9 mouse cellular contexts compared by ENCODE assay signal in genomic region chr8:105359646-105360045, GRCm38 (mm10). TPM values are rescaled to one million over a fixed set of nuclear protein-coding genes. Genes with fewer than 3 reads are reported as not detected.
A peak's percentile ranks its signal among the peaks of the same experiment; 100 is the strongest.
DNase-seq lines count a peak whose midpoint lies in the region; ATAC-seq and TF ChIP-seq lines count a peak whose summit lies in the region.
"Had no signal": no experiment of that assay in that cellular context is flagged by ENCODE, and none has a peak within 500 bp of the region (broad histone marks: within the 10 kb centered on the region; RNA-seq: fewer than 3 reads in every experiment).

No protein-coding gene starts in this region.

- peak; percentile 35; the same call in 1 of the 2 replicates for TF ChIP-seq CTCF in liver, embryonic 14.5 days (IDR thresholded peaks at IDR 0.05; ENCODE audit: low read depth)

- H3K9ac ChIP-seq in liver, embryonic 14.5 days (replicated peaks), result no peak overlapping the region
- H3K9ac ChIP-seq in embryonic facial prominence, embryonic 12.5 days, result 0 out of 2 replicates have a peak overlapping the region, but pooled peaks have one; percentile 24
- no peak overlapping the region for H3K9ac ChIP-seq in midbrain, embryonic 16.5 days (ENCODE audit: low read depth, low read length)

- no peaks in the 10 kb centered on the region for H3K36me3 ChIP-seq in liver, embryonic 14.5 days (replicated peaks; ENCODE audit: control insufficient read depth, insufficient read depth, low read depth)
- peaks cover 23% of the 10 kb centered on the region for H3K36me3 ChIP-seq in embryonic facial prominence, embryonic 12.5 days
- H3K36me3 ChIP-seq in midbrain, embryonic 16.5 days (ENCODE audit: control insufficient read depth, insufficient read depth, low read length), result peaks cover 21% of the 10 kb centered on the region

- H3K4me1 ChIP-seq in liver, embryonic 14.5 days (replicated peaks; ENCODE audit: control insufficient read depth in 2 of 2, insufficient read depth in 2 of 2, low read length in 1 of 2), result peaks cover 0 to 4% of the 10 kb centered on the region in 2 experiments; a peak in 1 of 4 replicates
- 0 out of 2 replicates have a peak, but pooled peaks cover 3% of the 10 kb centered on the region for H3K4me1 ChIP-seq in embryonic facial prominence, embryonic 12.5 days
- no peaks in the 10 kb centered on the region for H3K4me1 ChIP-seq in midbrain, embryonic 16.5 days (ENCODE audit: control insufficient read depth, insufficient read depth, low read length)

- H3K27ac ChIP-seq in liver, embryonic 14.5 days, result no peak overlapping the region
- H3K27ac ChIP-seq in embryonic facial prominence, embryonic 12.5 days, result no peak overlapping the region
- no peak overlapping the region for H3K27ac ChIP-seq in midbrain, embryonic 16.5 days (ENCODE audit: low read length)
- H3K27ac ChIP-seq: macrophage had no signal

- no peak for ATAC-seq in liver, embryonic 14.5 days (ENCODE audit: insufficient read depth)
- no peak for ATAC-seq in embryonic facial prominence, embryonic 12.5 days (ENCODE audit: insufficient number of reproducible peaks, insufficient read depth, low FRiP score, low TSS enrichment)
- peak; percentile 46; the same call in 1 of the 2 replicates for ATAC-seq in midbrain, embryonic 16.5 days

- no peak for DNase-seq in liver, embryonic 14.5 days (ENCODE audit: low read depth in 3 of 3, low spot score in 3 of 3)
- DNase-seq in liver, result no peak
- peak; percentile 56 for DNase-seq in R1 (ENCODE audit: low read depth, low spot score)
- DNase-seq in ovary, postnatal 10 days (ENCODE audit: low spot score), result no peak
- DNase-seq in heart, adult 9 months (ENCODE audit: low spot score in 2 of 2), result no peak
- DNase-seq: adrenal gland, adult 8-10 months had no signal

- WGBS in liver, embryonic 14.5 days (ENCODE audit: insufficient replicate concordance), result 53% methylated on average over 4 of the region's 4 CpGs
- 54% methylated on average over 4 of the region's 4 CpGs for WGBS in embryonic facial prominence, embryonic 12.5 days
- WGBS in midbrain, embryonic 16.5 days, result 46% methylated on average over 4 of the region's 4 CpGs

- H3K27me3 ChIP-seq in liver, embryonic 14.5 days (ENCODE audit: control insufficient read depth, insufficient read depth, low read length), result no peaks in the 10 kb centered on the region
- H3K27me3 ChIP-seq in embryonic facial prominence, embryonic 12.5 days, result no peaks in the 10 kb centered on the region
- no peaks in the 10 kb centered on the region for H3K27me3 ChIP-seq in midbrain, embryonic 16.5 days (ENCODE audit: control insufficient read depth, insufficient read depth, low read depth, low read length)

- TF ChIP-seq EP300 in liver, embryonic 14.5 days (IDR thresholded peaks at IDR 0.05; ENCODE audit: low read depth), result no peak

- no peak overlapping the region for H3K4me2 ChIP-seq in liver, embryonic 14.5 days (ENCODE audit: low read depth)
- no peak overlapping the region for H3K4me2 ChIP-seq in embryonic facial prominence, embryonic 12.5 days (replicated peaks)
- no peak overlapping the region for H3K4me2 ChIP-seq in midbrain, embryonic 16.5 days (ENCODE audit: low read length)

- no peaks in the 10 kb centered on the region for H3K9me3 ChIP-seq in liver, embryonic 14.5 days (ENCODE audit: control insufficient read depth, low read length)
- H3K9me3 ChIP-seq in embryonic facial prominence, embryonic 12.5 days, result no peaks in the 10 kb centered on the region
- H3K9me3 ChIP-seq in midbrain, embryonic 16.5 days (replicated peaks; ENCODE audit: control insufficient read depth, low read length, poor library complexity, severe bottlenecking), result no peaks in the 10 kb centered on the region

- no peak overlapping the region for H3K4me3 ChIP-seq in liver, embryonic 14.5 days (ENCODE audit: insufficient read depth in 1 of 2, low read depth in 2 of 2, low read length in 2 of 2)
- no peak overlapping the region for H3K4me3 ChIP-seq in embryonic facial prominence, embryonic 12.5 days
- no peak overlapping the region for H3K4me3 ChIP-seq in midbrain, embryonic 16.5 days (ENCODE audit: low read depth, low read length)

RNA-seq across cellular contexts. Expression of gene Slc9a5, which starts 11.0 kb away (rescaled TPM):
- 0.87 and 0.90 TPM in 2 replicates for polyA plus RNA-seq in liver, embryonic 14.5 days (2012; rRNA removed)
- polyA plus RNA-seq in liver, embryonic 14.5 days (2014; fragmentation: Nextera tagmentation; extraction: Ambion mirVana), result 0.08 and 0.14 TPM in 2 replicates
- 5.9 and 7.4 TPM in 2 replicates for polyA plus RNA-seq in embryonic facial prominence, embryonic 12.5 days (2016; fragmentation: Nextera tagmentation; extraction: Ambion mirVana)
- polyA plus RNA-seq in midbrain, embryonic 16.5 days (2015; fragmentation: Nextera tagmentation; extraction: Ambion mirVana), result 13.3 and 15.1 TPM in 2 replicates

RNA-seq across cellular contexts. Expression of gene Fhod1, which starts 11.9 kb away (rescaled TPM):
- 3.4 and 4.4 TPM in 2 replicates for polyA plus RNA-seq in liver, embryonic 14.5 days (2012; rRNA removed)
- 0.42 and 0.82 TPM in 2 replicates for polyA plus RNA-seq in liver, embryonic 14.5 days (2014; fragmentation: Nextera tagmentation; extraction: Ambion mirVana)
- 2.3 TPM in 2 replicates for polyA plus RNA-seq in embryonic facial prominence, embryonic 12.5 days (2016; fragmentation: Nextera tagmentation; extraction: Ambion mirVana)
- polyA plus RNA-seq in midbrain, embryonic 16.5 days (2015; fragmentation: Nextera tagmentation; extraction: Ambion mirVana), result 0.49 and 1.0 TPM in 2 replicates

RNA-seq across cellular contexts. Expression of gene Plekhg4, which starts 13.4 kb away (rescaled TPM):
- 0.08 TPM in 2 replicates for polyA plus RNA-seq in liver, embryonic 14.5 days (2012; rRNA removed)
- polyA plus RNA-seq in liver, embryonic 14.5 days (2014; fragmentation: Nextera tagmentation; extraction: Ambion mirVana), result 0.06 TPM in 2 replicates
- 0.69 and 0.74 TPM in 2 replicates for polyA plus RNA-seq in embryonic facial prominence, embryonic 12.5 days (2016; fragmentation: Nextera tagmentation; extraction: Ambion mirVana)
- polyA plus RNA-seq in midbrain, embryonic 16.5 days (2015; fragmentation: Nextera tagmentation; extraction: Ambion mirVana), result 2.4 and 2.7 TPM in 2 replicates
- polyA plus RNA-seq: macrophage had no signal

RNA-seq across cellular contexts. Expression of gene Tmem208, which starts 33.5 kb away (rescaled TPM):
- 59.1 and 66.5 TPM in 2 replicates for polyA plus RNA-seq in liver, embryonic 14.5 days (2012; rRNA removed)
- 103 and 107 TPM in 2 replicates for polyA plus RNA-seq in liver, embryonic 14.5 days (2014; fragmentation: Nextera tagmentation; extraction: Ambion mirVana)
- polyA plus RNA-seq in embryonic facial prominence, embryonic 12.5 days (2016; fragmentation: Nextera tagmentation; extraction: Ambion mirVana), result 103 and 106 TPM in 2 replicates
- polyA plus RNA-seq in midbrain, embryonic 16.5 days (2015; fragmentation: Nextera tagmentation; extraction: Ambion mirVana), result 118 and 143 TPM in 2 replicates

RNA-seq across cellular contexts. Expression of gene Lrrc29, which starts 33.6 kb away (rescaled TPM):
- polyA plus RNA-seq in liver, embryonic 14.5 days (2012; rRNA removed), result 10.4 and 12.1 TPM in 2 replicates
- polyA plus RNA-seq in liver, embryonic 14.5 days (2014; fragmentation: Nextera tagmentation; extraction: Ambion mirVana), result 9.1 and 11.4 TPM in 2 replicates
- polyA plus RNA-seq in embryonic facial prominence, embryonic 12.5 days (2016; fragmentation: Nextera tagmentation; extraction: Ambion mirVana), result 1.6 and 1.8 TPM in 2 replicates
- 0.83 and 0.88 TPM in 2 replicates for polyA plus RNA-seq in midbrain, embryonic 16.5 days (2015; fragmentation: Nextera tagmentation; extraction: Ambion mirVana)
